ENCODE assay signal across 32 mouse cellular contexts in the genomic region with DNA sequence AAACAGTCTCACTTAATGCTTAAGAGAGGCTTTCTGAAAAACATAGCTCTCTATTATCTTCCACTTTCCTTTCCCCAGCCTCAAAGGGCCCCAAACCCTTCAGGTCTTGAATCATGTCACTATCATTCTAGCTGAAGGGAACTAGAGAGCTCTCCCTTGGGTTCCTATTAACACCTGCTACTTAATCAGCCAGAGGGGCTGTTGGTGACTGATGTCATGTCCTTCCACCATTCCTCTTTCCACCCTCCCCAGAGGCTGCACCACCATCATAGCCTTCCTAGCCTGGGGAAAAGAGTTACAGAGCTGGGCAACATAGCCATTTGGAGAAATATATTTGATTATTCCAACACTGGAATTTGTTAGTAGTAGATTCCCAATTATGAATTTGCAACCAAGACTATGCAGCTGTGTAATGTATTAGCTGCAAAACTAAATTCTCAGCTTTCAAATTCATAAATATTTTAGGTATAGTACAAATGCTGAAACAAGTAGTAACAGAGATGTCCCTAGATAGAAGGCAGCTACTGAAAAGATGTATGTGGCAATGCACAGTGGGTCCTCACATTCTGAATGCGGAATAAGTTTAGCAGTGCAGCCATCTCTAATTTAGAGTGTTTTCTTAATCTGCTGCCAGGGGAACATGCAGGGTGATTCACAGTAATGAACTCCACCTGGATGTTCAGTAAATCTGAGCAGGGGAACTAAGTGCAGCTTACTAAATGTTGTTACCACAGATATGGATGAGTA.
A peak's percentile ranks its signal among the peaks of the same experiment; 100 is the strongest.
DNase-seq lines count a peak whose midpoint lies in the region; ATAC-seq lines count a peak whose summit lies in the region.
"Had no signal": no experiment of that assay in that cellular context is flagged by ENCODE, and none has a peak within 500 bp of the region (broad histone marks: within the 10 kb centered on the region; RNA-seq: fewer than 3 reads in every experiment).

No protein-coding gene starts in this region.

- H3K36me3 ChIP-seq in midbrain, embryonic 12.5 days, result no peaks in the 10 kb centered on the region
- H3K36me3 ChIP-seq in midbrain, embryonic 10.5 days, result no peaks in the 10 kb centered on the region
- H3K36me3 ChIP-seq: embryonic facial prominence, embryonic 12.5 days; forebrain, embryonic 10.5 days; forebrain, embryonic 15.5 days; G1E; intestine, embryonic 15.5 days; limb, embryonic 12.5 days; liver, embryonic 15.5 days; stomach, embryonic 15.5 days had no signal

- no peak overlapping the region for H3K9ac ChIP-seq in midbrain, embryonic 12.5 days (replicated peaks)
- H3K9ac ChIP-seq: embryonic facial prominence, embryonic 12.5 days; forebrain, embryonic 15.5 days; intestine, embryonic 15.5 days; limb, embryonic 12.5 days; liver, embryonic 15.5 days; lung, embryonic 14.5 days; stomach, embryonic 15.5 days had no signal

- peak; percentile 79 for ATAC-seq in midbrain, embryonic 12.5 days (ENCODE audit: low FRiP score, low read depth)
- ATAC-seq: forebrain, embryonic 15.5 days; hindbrain, postnatal 0 days; intestine, embryonic 15.5 days; Patski had no signal

- no peak overlapping the region for H3K4me3 ChIP-seq in midbrain, embryonic 12.5 days
- no peak overlapping the region for H3K4me3 ChIP-seq in midbrain, embryonic 10.5 days
- H3K4me3 ChIP-seq: embryonic facial prominence, embryonic 12.5 days; forebrain, embryonic 10.5 days; forebrain, embryonic 15.5 days; intestine, embryonic 15.5 days; layer of hippocampus, adult 2 months; left cerebral cortex, adult 2 months; limb, embryonic 12.5 days; liver, embryonic 15.5 days; stomach, embryonic 15.5 days had no signal

- no peaks in the 10 kb centered on the region for H3K27me3 ChIP-seq in midbrain, embryonic 12.5 days
- H3K27me3 ChIP-seq in midbrain, embryonic 10.5 days (ENCODE audit: low read depth, poor library complexity, severe bottlenecking), result no peaks in the 10 kb centered on the region
- H3K27me3 ChIP-seq: embryonic facial prominence, embryonic 12.5 days; forebrain, embryonic 15.5 days; intestine, embryonic 15.5 days; limb, embryonic 12.5 days; liver, embryonic 15.5 days; Patski; stomach, embryonic 15.5 days had no signal

- no peak overlapping the region for H3K27ac ChIP-seq in midbrain, embryonic 12.5 days (replicated peaks)
- H3K27ac ChIP-seq in midbrain, embryonic 10.5 days (replicated peaks), result no peak overlapping the region
- H3K27ac ChIP-seq: embryonic facial prominence, embryonic 12.5 days; forebrain, embryonic 10.5 days; forebrain, embryonic 15.5 days; hindbrain, postnatal 0 days; intestine, embryonic 15.5 days; layer of hippocampus, adult 2 months; left cerebral cortex, adult 2 months; limb, embryonic 12.5 days; liver, embryonic 15.5 days; stomach, embryonic 15.5 days had no signal

- peak; percentile 5 for DNase-seq in embryo, embryonic 11 days
- no peak for DNase-seq in embryo, embryonic 10 days (ENCODE audit: low spot score)
- no peak for DNase-seq in midbrain, embryonic 10.5 days (ENCODE audit: low spot score)
- DNase-seq in retina, embryonic 14.5 days (ENCODE audit: low spot score), result peak; percentile 7
- no peak for DNase-seq in retina, postnatal 1 day
- DNase-seq in urinary bladder, postnatal 25 days (ENCODE audit: low spot score), result no peak
- DNase-seq: adrenal gland, postnatal 10 days; cerebellum, adult 11 months; cerebellum, adult 9-10 months; cerebellum, postnatal 36 days; gastrocnemius, postnatal 25 days; heart, adult 18-20 months; heart, postnatal 4 days; kidney, adult 2 months; kidney, postnatal 36 days; lung, embryonic 14.5 days; right cerebral cortex, postnatal 25 days; thymus, postnatal 14 days had no signal

- WGBS in midbrain, embryonic 12.5 days, result 75% methylated on average over 1 of the region's 1 CpGs
- WGBS in midbrain, embryonic 10.5 days, result 87% methylated on average over 1 of the region's 1 CpGs

- H3K4me2 ChIP-seq in midbrain, embryonic 12.5 days (replicated peaks), result no peak overlapping the region
- H3K4me2 ChIP-seq: embryonic facial prominence, embryonic 12.5 days; forebrain, embryonic 15.5 days; heart, embryonic 11.5 days; intestine, embryonic 15.5 days; limb, embryonic 12.5 days; liver, embryonic 15.5 days; lung, embryonic 14.5 days; stomach, embryonic 15.5 days had no signal

- H3K9me3 ChIP-seq in midbrain, embryonic 12.5 days, result no peaks in the 10 kb centered on the region
- H3K9me3 ChIP-seq in midbrain, embryonic 10.5 days (replicated peaks), result no peaks in the 10 kb centered on the region
- H3K9me3 ChIP-seq: embryonic facial prominence, embryonic 12.5 days; forebrain, embryonic 10.5 days; forebrain, embryonic 15.5 days; G1E; intestine, embryonic 15.5 days; limb, embryonic 12.5 days; liver, embryonic 15.5 days; stomach, embryonic 15.5 days had no signal

- H3K4me1 ChIP-seq in midbrain, embryonic 12.5 days, result no peaks in the 10 kb centered on the region
- H3K4me1 ChIP-seq in midbrain, embryonic 10.5 days, result no peaks in the 10 kb centered on the region
- H3K4me1 ChIP-seq: embryonic facial prominence, embryonic 12.5 days; forebrain, embryonic 10.5 days; forebrain, embryonic 15.5 days; intestine, embryonic 15.5 days; limb, embryonic 12.5 days; liver, embryonic 15.5 days; stomach, embryonic 15.5 days had no signal

Comparison
In these comparisons a context has a peak if more than half of its experiments do, and no peak if none do; other contexts are left out.
1. DNase-seq: peak in embryo, embryonic 11 days (single experiment) and retina, embryonic 14.5 days (single experiment); none in embryo, embryonic 10 days (single experiment), midbrain, embryonic 10.5 days (single experiment), retina, postnatal 1 day (single experiment) and urinary bladder, postnatal 25 days (single experiment).